Mouse (Mus musculus) spleen, adult 12 weeks (tissue): ENCODE measurements around the gene Dlx2.

Experiments
- DNase-seq: peaks from one replicate; pipeline ENCODE4 v3.0.0; 2022; ENCODE audit warnings: low spot score

The Dlx2 gene

DNA sequence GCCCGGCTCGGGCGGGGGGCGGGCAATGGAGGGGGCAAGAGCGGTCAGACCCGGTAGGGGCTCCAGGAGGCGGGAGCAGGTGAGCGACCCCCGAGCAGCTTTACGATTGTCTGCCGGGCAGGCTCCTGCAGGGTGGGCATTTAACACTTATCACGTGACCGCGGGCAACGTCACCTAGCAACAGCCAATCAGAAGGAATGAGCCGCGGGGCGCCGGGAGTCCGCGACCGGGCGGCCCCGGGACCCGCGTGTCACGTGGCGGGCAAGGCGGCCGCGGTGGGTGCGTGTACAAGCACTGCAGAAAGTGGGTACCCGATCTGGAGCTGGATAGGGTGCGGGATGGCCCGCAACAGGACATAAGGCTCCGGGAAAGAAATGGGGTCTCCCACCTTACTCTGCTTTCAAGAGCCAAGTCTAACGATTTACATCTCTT lies at the start of gene Dlx2:
Gene Dlx2, minus strand, starts transcription at position 115 of the 432 bp plus-strand sequence.
- no peak for DNase-seq

- no peak for DNase-seq
Measured at GRCm38 (mm10) chr2:71594466-71594865, 47.9 kb upstream of the Dlx2 start.

DNA sequence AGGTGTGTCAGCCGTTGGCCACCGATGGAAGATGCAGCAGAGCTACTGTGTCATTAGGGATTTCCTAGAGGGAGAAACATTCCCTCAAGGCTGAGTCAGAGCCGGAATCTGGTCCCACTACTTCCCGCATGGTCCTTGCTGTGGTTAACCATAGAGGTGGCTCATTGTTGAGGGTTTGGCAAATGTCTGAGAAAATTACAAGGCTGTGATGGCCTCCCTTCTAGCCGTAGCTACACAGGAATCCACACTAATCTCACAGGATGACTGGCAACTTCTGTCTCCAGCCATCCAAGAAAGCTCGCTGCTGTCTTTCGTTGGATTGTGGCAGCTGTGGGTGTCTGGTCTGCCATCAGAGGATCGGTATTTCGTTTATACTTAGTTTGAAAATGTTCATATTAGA lies 42.6 kb upstream of the Dlx2 start:
- no peak for DNase-seq

- no peak for DNase-seq
Measured at GRCm38 (mm10) chr2:71581488-71581887, 34.9 kb upstream of the Dlx2 start.

DNA sequence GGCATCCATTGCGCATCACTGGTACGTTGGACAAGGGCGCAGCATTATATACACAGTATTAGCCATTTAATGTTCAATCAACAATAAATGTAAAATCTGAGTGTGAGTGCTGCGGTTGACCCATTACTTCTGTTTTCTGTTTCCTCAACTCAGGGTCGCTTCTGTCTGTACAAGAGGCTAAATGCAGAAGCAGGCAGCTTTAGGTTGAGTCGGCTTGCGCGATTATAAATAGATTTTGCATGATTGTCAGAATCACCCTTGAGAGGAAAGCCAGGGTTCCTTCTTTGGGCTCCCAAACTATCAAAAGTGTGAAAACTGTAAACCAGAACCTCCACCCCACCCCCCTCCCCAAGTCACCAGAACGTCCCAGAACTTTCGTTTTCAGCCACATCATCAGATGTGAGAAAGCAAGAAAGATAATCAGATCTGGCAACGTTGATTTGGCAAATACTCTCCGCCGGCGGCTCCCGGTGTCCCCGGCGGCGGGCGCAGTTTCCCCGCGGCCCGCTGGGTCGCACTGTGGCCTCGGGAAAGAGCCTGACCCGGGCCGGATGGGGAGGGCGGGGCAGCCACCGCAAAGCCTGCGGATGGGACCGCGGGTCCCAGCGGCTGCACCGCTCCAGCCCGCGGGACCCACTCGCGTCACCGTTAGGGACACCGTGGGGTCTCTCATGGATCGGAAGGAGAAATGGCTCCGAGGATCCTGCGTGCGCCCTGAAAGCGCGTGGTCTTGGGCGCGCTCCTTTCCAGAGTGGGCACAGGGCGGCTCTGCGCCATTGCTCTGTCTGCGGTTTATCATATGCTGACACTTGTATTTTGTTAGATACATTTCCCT lies 34.3 kb upstream of the Dlx2 start:
- DNase-seq, result no peak

- DNase-seq, result no peak
Measured at GRCm38 (mm10) chr2:71577059-71577458, 30.5 kb upstream of the Dlx2 start.

- no peak for DNase-seq
Measured at GRCm38 (mm10) chr2:71573736-71574135, 27.2 kb upstream of the Dlx2 start.

DNA sequence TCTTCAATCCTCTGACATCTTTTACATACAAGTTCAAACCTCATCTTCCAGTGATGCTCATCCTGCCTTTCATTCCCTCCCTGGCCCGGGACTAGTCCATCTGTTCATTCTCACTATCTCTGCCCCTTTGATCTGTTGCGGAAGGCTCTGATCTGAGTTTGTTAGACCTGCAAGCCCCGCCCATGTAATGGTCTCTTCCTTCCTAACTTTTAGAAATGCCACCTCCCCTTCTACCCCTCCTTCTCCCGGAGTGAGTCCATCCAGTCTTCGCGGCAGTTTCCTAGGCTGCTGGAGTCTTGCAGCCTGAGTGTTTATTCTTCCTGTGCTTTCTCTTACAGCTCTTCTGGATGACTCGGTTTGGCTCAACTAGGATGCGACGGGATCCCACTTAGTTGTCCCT lies 19.9 kb upstream of the Dlx2 start:
- DNase-seq, result no peak

GRCm38 (mm10) chr2:71556071-71556470 lies 9.5 kb upstream of the Dlx2 start:
- no peak for DNase-seq

- DNase-seq, result no peak
Measured at GRCm38 (mm10) chr2:71551704-71552103, 5.2 kb upstream of the Dlx2 start.

DNA sequence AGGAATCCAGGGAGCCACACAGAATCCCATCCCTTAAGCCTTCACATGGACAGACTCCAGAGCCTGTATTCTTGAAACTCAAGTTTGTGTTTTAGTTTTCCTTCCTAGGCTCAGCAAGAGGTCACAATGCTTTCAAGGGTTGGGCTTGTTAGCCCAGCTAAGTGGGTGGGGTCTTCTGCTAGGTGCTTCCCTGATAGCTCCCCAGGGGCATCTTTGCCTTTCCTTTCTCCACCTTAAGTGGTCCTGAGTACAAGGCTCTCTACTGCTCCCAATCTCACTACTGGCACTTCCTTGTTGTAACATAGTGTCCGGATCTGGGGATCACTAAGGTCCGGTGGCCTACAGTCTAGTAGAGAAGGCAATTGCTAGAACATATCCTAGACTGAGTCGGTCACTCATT lies 3.8 kb upstream of the Dlx2 start:
- DNase-seq, result no peak

GRCm38 (mm10) chr2:71547829-71548228 lies 1.3 kb upstream of the Dlx2 start:
- DNase-seq, result peak; percentile 59

- no peak for DNase-seq
Measured at GRCm38 (mm10) chr2:71545882-71546639, 493 bp downstream of the Dlx2 start.

DNA sequence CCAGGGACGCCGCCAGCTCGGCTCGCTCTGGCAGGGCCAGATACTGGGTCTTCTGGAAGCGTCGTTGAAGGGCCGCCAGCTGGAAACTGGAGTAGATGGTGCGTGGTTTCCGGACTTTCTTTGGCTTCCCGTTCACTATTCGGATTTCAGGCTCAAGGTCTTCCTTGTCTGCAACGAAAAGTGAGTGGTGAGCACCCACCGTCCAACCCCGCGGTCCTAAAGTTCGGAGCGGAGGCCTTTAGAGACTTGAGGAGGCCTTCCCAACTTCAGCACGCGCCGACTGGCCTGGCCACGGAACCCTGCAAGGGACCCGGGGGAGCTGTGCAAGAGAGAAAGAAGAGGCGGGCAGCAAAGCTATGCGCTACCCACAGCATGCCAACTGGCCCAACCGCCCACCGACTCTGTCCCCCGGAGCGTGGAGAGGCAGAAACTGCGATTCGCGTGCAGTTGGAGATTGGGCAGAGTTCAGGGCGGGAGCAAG lies 1.1 kb downstream of the Dlx2 start:
- DNase-seq, result no peak

GRCm38 (mm10) chr2:71544391-71545285 lies 1.9 kb downstream of the Dlx2 start:
- no peak for DNase-seq

GRCm38 (mm10) chr2:71543948-71544347 lies 2.6 kb downstream of the Dlx2 start:
- DNase-seq, result no peak

DNA sequence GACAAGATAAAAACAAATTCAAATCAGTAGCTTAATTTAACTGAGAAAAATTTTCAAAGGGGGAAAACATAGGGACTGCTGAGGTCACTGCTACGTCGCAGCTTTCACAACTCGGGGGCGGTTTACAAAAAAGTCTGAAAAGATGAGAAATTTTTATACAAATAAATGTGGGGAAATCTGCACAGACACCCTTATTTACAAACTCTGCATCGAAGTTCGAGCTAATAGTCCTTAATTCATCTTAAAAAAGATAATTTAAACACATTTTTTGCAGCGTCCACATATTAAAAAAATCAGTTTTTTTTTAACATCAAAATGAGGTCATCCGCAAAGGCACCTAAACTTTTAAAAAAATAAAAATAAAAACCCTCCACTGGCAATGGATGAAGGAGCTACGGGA lies 3.0 kb downstream of the Dlx2 start:
- no peak for DNase-seq

DNA sequence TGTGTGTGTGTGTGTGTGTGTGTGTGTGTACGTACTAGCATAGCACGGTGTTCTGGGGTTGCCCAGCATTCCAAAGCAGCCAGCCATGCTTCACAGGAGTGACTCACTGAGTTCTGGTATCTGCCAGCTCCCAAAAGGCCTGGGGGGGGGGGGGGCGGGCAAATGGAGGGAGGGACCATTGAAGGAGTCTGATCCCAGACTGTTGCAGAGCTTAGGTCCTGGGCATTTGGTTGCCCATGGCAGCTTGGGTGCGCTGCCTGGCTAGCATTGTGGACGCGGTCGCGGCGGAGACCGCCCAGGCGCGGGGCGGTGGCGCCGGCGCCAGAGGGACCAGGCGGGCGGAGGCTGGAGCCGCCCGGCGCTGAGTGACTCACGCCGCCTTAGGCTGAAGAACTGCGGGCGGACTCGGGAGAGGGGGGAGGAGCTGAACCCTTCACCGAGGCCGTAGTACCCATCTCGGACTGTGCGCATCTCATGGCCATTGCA lies 3.7 kb downstream of the Dlx2 start:
- DNase-seq, result no peak

- DNase-seq, result no peak
Measured at GRCm38 (mm10) chr2:71542227-71542815, 4.2 kb downstream of the Dlx2 start.

DNA sequence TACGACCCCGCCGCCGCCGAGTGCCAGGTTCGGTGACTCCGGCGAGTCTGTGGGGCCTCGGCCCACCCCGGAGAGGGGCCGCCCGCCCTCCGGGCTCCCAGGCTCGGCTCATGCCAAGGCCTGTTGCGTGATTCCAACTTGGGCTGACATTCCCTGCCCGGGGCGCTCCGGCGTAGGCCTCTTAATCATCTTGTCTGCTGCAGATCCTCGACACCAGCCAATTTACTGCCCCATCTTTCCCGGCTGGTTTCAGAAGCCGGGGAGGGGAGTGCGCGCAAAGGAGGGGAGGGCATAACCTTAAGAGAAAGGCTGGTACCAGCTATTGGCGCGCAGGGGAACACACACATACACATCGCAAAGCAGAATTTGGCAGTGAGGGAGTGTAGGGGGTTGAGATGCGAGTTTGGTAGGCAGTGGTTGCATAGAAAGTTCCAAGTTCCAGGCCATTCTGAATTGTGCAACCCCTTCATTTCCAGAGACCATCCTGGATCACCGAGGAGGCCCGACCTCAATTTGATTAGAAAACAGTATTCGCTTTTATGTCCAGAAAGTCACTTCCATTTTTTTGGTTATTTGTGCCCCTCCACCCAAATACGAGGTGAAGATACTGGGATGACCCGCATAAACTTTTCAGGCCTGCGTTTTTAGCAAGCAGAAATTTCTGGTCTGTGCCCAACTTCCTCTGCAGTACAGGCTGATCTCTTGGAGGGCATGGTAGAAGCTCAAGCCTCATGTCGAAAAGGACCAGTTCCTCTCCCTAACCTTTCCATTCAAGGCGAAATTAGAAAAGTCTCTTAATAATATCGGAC lies 4.9 kb downstream of the Dlx2 start:
- no peak for DNase-seq
